31 mouse cellular contexts compared by ENCODE assay signal in the genomic region with DNA sequence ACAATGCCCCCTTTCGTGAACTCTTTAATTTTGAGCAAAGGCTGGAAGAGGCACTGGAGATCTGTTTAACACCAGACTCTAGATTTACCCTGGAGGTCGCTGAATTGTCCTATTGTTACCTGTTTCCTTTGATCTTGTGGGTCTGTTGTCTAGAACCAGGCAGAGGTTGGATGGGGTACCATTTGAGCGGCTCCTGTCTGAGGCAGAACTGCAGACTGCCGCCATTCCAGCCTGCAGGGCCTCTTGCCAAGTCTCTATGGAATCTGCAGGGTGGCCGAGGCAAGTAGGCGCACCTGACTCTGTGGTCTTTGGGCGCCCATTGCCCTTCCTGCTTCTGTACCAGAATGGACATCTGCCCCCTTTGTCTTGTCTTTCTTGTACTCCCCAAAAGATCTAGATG. TPM values are rescaled to one million over a fixed set of nuclear protein-coding genes. Genes with fewer than 3 reads are reported as not detected.
DNase-seq lines count a peak whose midpoint lies in the region; ATAC-seq lines count a peak whose summit lies in the region.
"Had no signal": no experiment of that assay in that cellular context is flagged by ENCODE, and none has a peak within 500 bp of the region (broad histone marks: within the 10 kb centered on the region; RNA-seq: fewer than 3 reads in every experiment).

No protein-coding gene starts in this region.

- no peak for ATAC-seq in forebrain, embryonic 13.5 days
- no peak for ATAC-seq in midbrain, embryonic 15.5 days (replicated peaks)
- ATAC-seq: activated CD4-positive, CD25-positive, alpha-beta regulatory T cell, adult 4 months; forebrain, embryonic 14.5 days; forebrain, postnatal 0 days; hindbrain, postnatal 0 days; inflammation-experienced regulatory T-cells, adult 6 months; Patski had no signal

- H3K4me1 ChIP-seq in forebrain, embryonic 10.5 days = peaks cover 46% of the 10 kb centered on the region
- 0 out of 2 replicates have a peak, but pooled peaks cover 9% of the 10 kb centered on the region for H3K4me1 ChIP-seq in forebrain, embryonic 13.5 days
- H3K4me1 ChIP-seq in midbrain, embryonic 10.5 days = peaks cover 34% of the 10 kb centered on the region
- H3K4me1 ChIP-seq in midbrain, embryonic 15.5 days = 0 out of 2 replicates have a peak, but pooled peaks cover 2% of the 10 kb centered on the region

- no peak overlapping the region for H3K4me2 ChIP-seq in forebrain, embryonic 13.5 days
- H3K4me2 ChIP-seq in midbrain, embryonic 15.5 days = no peak overlapping the region
- H3K4me2 ChIP-seq: embryonic facial prominence, embryonic 13.5 days; heart, embryonic 12.5 days; heart, embryonic 15.5 days; hindbrain, embryonic 14.5 days had no signal

- H3K27me3 ChIP-seq in forebrain, embryonic 10.5 days (ENCODE audit: poor library complexity, severe bottlenecking) = peaks cover 88% of the 10 kb centered on the region
- H3K27me3 ChIP-seq in forebrain, embryonic 13.5 days = peaks cover 90% of the 10 kb centered on the region
- peaks cover 83% of the 10 kb centered on the region for H3K27me3 ChIP-seq in midbrain, embryonic 10.5 days (ENCODE audit: low read depth, poor library complexity, severe bottlenecking)
- H3K27me3 ChIP-seq in midbrain, embryonic 15.5 days (replicated peaks) = peaks cover 86% of the 10 kb centered on the region

- no peaks in the 10 kb centered on the region for H3K9me3 ChIP-seq in forebrain, embryonic 10.5 days
- H3K9me3 ChIP-seq in forebrain, embryonic 13.5 days (replicated peaks) = no peaks in the 10 kb centered on the region
- H3K9me3 ChIP-seq in midbrain, embryonic 10.5 days (replicated peaks) = no peaks in the 10 kb centered on the region
- H3K9me3 ChIP-seq in midbrain, embryonic 15.5 days = no peaks in the 10 kb centered on the region
- H3K9me3 ChIP-seq: embryonic facial prominence, embryonic 10.5 days; embryonic facial prominence, embryonic 13.5 days; G1E; heart, embryonic 12.5 days; heart, embryonic 15.5 days had no signal

- H3K4me3 ChIP-seq in forebrain, embryonic 10.5 days = no peak overlapping the region
- no peak overlapping the region for H3K4me3 ChIP-seq in forebrain, embryonic 13.5 days
- 0 out of 2 replicates have a peak overlapping the region, but pooled peaks have one; percentile 1 for H3K4me3 ChIP-seq in midbrain, embryonic 10.5 days
- no peak overlapping the region for H3K4me3 ChIP-seq in midbrain, embryonic 15.5 days
- H3K4me3 ChIP-seq: embryonic facial prominence, embryonic 10.5 days; embryonic facial prominence, embryonic 13.5 days; erythroblast, embryonic 14.5 days; gastrocnemius, adult 2 months; heart, embryonic 12.5 days; heart, embryonic 15.5 days had no signal

- DNase-seq in forebrain, embryonic 10.5 days (ENCODE audit: extremely low spot score, low spot score) = peak; percentile 14
- DNase-seq in midbrain, embryonic 10.5 days (ENCODE audit: low spot score) = no peak
- DNase-seq in ZHBTc4 (ENCODE audit: low read depth, low spot score) = peak; percentile 51
- no peak for DNase-seq in urinary bladder, adult 18-20 months (ENCODE audit: low spot score in 2 of 2)
- DNase-seq in thymus, postnatal 36 days = no peak
- DNase-seq: adrenal gland, adult 8-10 months; adrenal gland, postnatal 25 days; B cell, adult 2 months; cerebellum, adult 18-20 months; cerebellum, adult 9-10 months; embryo, embryonic 11 days; forebrain, postnatal 0 days; gastrocnemius, adult 2 months; gastrocnemius, postnatal 14 days; heart, adult 18-20 months; heart, postnatal 10 days; heart, postnatal 4 days had no signal

- H3K9ac ChIP-seq in forebrain, embryonic 13.5 days = no peak overlapping the region
- no peak overlapping the region for H3K9ac ChIP-seq in midbrain, embryonic 15.5 days
- H3K9ac ChIP-seq: embryonic facial prominence, embryonic 13.5 days; forebrain, postnatal 0 days; heart, embryonic 12.5 days; heart, embryonic 15.5 days; hindbrain, embryonic 14.5 days had no signal

- 64% methylated on average over 7 of the region's 7 CpGs for WGBS in forebrain, embryonic 10.5 days
- WGBS in forebrain, embryonic 13.5 days = 61% methylated on average over 7 of the region's 7 CpGs
- WGBS in midbrain, embryonic 10.5 days = 73% methylated on average over 7 of the region's 7 CpGs
- WGBS in midbrain, embryonic 15.5 days = 69% methylated on average over 7 of the region's 7 CpGs

- H3K27ac ChIP-seq in forebrain, embryonic 10.5 days = no peak overlapping the region
- no peak overlapping the region for H3K27ac ChIP-seq in forebrain, embryonic 13.5 days
- no peak overlapping the region for H3K27ac ChIP-seq in midbrain, embryonic 10.5 days (replicated peaks)
- no peak overlapping the region for H3K27ac ChIP-seq in midbrain, embryonic 15.5 days
- H3K27ac ChIP-seq: embryonic facial prominence, embryonic 10.5 days; embryonic facial prominence, embryonic 13.5 days; gastrocnemius, adult 2 months; heart, embryonic 15.5 days; hindbrain, embryonic 14.5 days; hindbrain, postnatal 0 days had no signal

- no peaks in the 10 kb centered on the region for H3K36me3 ChIP-seq in forebrain, embryonic 10.5 days (replicated peaks)
- H3K36me3 ChIP-seq in forebrain, embryonic 13.5 days (ENCODE audit: poor library complexity, severe bottlenecking) = no peaks in the 10 kb centered on the region
- H3K36me3 ChIP-seq in midbrain, embryonic 10.5 days = no peaks in the 10 kb centered on the region
- H3K36me3 ChIP-seq in midbrain, embryonic 15.5 days (replicated peaks) = no peaks in the 10 kb centered on the region
- H3K36me3 ChIP-seq: embryonic facial prominence, embryonic 10.5 days; embryonic facial prominence, embryonic 13.5 days; G1E; heart, embryonic 12.5 days; heart, embryonic 15.5 days had no signal

RNA-seq across cellular contexts. Expression of gene Fcgr1, which starts 36.8 kb away (rescaled TPM):
- 0.84 and 1.3 TPM in 2 replicates for polyA plus RNA-seq in forebrain, embryonic 10.5 days (2016; fragmentation: Nextera tagmentation; extraction: Ambion mirVana)
- 0.56 and 1.0 TPM in 2 replicates for polyA plus RNA-seq in forebrain, embryonic 13.5 days (2015; fragmentation: Nextera tagmentation; extraction: Ambion mirVana)
- polyA plus RNA-seq in midbrain, embryonic 10.5 days (2016; fragmentation: Nextera tagmentation; extraction: Ambion mirVana) = 1.8 and 2.1 TPM in 2 replicates
- polyA plus RNA-seq in midbrain, embryonic 15.5 days (2015; fragmentation: Nextera tagmentation; extraction: Ambion mirVana) = 1.0 and 1.7 TPM in 2 replicates
- polyA plus RNA-seq: activated CD4-positive, CD25-positive, alpha-beta regulatory T cell, adult 4 months; erythroblast, embryonic 14.5 days; G1E had no signal

Comparison
In these comparisons a context has a peak if more than half of its experiments do, and no peak if none do; other contexts are left out.
1. DNase-seq: peak in forebrain, embryonic 10.5 days (single experiment) and ZHBTc4 (single experiment); none in midbrain, embryonic 10.5 days (single experiment), urinary bladder, adult 18-20 months (0 of 2) and thymus, postnatal 36 days (0 of 2).